Mouse (Mus musculus): ENCODE measurements around the gene Cenpf. TPM values are rescaled to one million over a fixed set of nuclear protein-coding genes. Genes with fewer than 3 reads are reported as not detected.
A peak's percentile ranks its signal among the peaks of the same experiment; 100 is the strongest.
"Not testable (repeated sequence)": the region's sequence is repeated elsewhere in the genome, so short reads cannot be mapped to it uniquely, and the experiment has no call there.

Cenpf gene
- total RNA-seq, 2 experiments from 2014 or later, result 0.05 to 0.26 TPM

DNA sequence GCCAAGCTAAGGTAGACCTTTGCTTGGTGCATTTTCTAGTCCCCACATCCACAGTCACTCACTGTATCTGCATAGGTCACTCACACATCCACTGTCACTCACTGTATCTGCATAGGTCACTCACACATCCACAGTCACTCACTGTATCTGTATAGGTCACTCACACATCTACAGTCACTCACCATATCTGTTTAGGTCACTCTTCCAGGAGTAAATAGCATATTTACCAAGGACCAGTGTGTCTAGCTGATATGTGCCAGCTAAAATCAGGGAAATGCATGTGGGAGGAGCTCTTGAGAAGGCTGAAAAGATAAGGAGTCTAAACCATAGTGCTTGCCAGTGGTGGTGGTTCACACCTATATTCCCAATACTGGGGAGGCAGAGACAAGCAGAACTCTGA lies 7.4 kb upstream of the Cenpf start:
- no peak for DNase-seq (ENCODE audit: low spot score)

DNA sequence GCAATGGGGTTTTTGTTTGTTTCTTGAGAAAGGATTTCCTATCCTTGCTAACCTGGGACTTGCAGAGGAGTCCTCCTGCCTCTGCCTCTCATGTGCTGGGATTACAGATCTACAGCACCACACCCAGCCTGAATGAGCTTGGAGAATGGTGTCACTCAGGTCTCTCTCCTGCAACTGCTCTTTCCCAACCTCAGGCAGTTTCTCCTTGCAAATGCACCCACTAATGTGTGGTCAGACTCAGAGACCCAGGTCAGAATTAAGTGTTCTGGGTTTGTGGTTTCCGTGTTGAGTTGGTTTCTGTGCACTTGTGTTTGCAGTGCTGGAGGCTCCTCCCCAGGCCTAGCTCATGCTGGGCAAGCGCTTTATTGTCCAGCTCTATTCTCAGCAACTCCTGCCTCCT lies 6.5 kb upstream of the Cenpf start:
- DNase-seq (ENCODE audit: low spot score), result no peak

DNA sequence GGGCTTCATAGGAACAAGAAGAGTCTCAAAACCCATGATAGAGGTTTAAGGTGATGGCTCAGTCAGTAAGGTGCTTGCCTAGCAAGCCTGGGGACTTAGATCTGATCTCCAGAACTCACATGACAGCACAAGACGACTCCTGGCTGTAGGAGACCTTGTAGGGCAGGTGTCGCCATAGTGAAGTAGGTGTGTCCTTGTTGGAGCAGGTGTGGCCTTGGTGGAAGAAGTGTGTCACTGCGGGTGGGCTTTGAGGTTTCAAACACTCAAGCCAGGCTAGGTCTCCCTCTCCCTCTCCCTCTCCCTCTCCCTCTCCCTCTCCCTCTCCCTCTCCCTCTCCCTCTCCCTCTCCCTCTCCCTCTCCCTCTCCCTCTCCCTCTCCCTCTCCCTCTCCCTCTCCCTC lies 4.6 kb upstream of the Cenpf start:
- not testable (repeated sequence) for DNase-seq (ENCODE audit: low spot score)

DNA sequence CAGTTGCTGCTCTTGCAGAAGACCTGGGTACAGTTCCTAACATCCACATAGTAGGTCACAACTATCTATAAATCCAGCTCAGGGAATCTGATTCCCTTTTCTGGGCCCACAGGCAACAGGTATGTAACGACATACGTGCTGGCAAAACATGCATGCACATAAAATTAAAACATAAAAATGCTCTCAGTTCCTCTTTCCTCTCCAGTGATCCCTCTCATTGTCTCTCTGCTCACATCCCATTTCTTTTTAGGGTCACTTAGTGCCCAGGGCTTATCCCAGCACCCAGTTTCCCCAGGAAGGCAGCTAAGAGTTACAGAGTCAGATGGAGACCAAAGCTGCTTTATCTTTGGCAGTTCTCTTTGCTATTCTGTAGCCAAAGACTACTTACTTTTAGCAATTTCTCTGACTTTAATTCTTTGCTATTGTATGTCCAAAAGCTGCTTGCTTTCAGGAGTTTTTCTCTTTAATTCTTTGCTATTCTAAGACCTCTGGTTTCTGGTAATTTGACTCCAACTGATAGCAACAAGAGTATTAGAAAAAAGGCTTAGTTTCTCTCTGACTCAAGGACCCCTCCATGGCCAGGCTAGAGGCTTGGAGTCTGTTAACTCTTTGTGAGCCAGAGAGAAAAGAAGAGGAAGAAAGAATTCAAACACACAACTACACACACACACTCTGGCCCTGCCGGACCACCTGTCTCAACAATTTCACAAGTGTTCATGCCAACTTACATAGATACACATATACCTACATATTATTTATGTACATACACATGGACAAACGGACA lies 1.4 kb upstream of the Cenpf start:
- DNase-seq (ENCODE audit: low spot score), result no peak

DNA sequence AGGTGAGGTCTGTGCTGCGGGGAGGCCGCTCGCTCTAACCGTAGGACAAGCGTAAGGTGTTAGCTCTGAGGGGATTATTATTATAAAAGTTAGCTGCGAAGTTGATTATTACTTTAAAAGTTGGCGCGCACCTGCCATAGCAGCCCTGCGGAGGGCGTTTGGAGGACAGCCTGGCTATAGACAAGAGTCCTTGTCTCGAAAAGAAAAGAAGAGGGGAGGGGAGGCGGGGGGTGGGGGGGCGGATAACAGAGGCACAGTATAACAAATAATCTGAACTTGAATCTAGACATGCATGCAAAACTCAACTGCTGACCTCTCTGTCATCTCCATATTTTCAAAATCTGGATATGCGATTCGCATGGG lies 483 bp upstream of the Cenpf start:
- no peak for DNase-seq (ENCODE audit: low spot score)

DNA sequence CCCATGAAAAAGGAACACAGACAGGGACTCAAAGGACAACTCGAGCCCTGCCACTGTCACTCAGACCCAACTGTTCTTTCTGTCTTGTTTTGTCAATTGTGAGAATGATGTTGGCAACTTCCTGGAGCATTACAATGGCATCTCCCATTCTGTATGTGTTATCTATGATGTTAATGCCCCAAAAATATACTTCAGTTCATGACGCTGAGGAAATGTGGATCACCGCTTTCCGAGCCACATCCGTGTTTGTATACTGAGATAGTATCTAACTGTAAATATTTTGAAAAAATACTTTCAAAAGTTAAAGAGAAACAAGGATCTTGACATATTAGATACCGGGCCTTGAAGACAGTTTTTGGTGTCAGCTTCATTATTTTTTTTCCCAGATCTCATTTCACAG lies 1.9 kb downstream of the Cenpf start:
- no peak for DNase-seq (ENCODE audit: low spot score)

DNA sequence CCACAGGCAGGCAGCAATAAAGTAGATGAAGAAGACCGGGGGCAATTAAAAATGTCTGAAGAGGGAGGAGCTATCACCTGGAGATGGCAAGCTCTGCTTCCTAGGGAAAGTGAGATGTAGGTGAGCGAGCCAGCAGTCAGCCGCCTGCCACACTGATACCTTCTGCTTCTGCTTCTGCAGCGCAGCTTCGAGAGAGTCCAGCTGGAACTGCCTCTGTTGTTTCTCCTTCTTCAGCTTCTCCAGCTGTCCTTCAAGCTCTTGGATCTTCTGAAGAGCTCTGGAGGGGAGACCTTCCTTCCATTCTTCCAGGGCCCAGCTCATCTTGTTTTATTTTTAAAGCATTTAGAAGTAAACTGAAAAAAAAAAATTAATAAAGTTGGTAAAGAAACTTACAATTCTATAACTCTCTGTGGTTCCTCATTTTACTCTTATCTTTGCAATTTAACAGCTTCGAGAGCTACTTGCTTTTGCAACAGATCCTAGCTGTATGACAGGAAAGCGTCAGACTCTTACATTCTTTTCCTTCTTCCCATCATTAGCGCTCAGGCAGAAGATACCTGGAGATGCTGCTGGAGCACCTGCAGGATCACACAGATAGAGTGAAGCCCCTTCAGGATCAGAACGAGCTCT lies 3.0 kb downstream of the Cenpf start:
- DNase-seq (ENCODE audit: low spot score), result no peak

DNA sequence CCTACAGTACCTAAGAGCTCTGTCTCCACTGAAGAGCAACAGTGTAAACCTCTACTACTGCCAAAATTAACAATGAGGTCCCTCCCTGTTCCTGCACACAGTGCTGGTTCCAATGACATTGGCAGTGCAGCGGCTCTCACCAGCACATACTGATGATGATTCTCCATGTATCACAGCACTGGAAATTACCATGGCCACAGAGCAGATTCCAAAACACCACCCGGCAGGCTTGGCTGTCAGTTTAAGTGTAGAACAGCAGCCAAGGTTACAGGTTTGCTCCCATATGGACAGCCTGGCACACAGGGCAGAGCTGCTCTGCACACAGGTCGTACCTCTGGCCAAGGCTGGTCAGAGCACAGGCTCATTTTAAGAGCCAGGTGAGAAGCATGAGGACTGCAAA lies 8.3 kb downstream of the Cenpf start:
- no peak for DNase-seq (ENCODE audit: low spot score)

DNA sequence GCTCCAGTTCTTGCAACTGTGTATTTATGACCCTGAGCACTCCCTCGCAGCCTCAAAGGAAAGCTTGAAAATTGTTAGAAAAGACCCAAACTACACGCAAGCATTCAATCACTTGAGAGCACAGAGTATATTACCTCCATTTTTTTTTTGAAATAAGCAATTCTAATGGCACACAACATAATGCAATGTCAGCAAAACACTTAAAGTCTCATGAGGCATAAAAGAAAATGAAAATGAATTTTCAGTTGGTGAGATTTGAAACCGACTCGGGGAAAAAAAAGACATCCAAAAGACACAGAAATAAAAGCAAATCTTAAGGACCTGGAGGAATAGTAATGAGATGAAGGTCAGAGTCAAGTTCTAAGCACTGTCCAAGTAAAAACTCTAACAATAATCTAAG lies 11.9 kb downstream of the Cenpf start:
- DNase-seq (ENCODE audit: low spot score), result no peak

DNA sequence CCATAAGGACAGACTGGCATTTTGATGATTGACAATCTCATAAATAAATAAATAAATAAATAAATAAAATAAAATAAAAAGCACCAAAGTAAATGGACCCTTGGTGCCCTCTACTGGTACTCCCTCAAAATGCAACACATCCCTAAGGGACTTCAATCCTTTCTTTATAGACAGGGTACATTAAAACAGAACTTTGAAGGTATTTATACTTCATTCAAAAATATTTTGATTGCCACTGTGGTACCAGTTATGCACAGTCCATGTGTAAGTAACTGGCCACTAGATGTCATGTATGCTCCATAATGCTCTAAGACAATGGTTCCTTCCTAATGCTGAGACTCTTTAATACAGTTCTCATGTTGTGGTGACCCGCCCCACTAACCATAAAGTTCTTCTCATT lies 12.5 kb downstream of the Cenpf start:
- peak; percentile 33 for DNase-seq (ENCODE audit: low spot score)

DNA sequence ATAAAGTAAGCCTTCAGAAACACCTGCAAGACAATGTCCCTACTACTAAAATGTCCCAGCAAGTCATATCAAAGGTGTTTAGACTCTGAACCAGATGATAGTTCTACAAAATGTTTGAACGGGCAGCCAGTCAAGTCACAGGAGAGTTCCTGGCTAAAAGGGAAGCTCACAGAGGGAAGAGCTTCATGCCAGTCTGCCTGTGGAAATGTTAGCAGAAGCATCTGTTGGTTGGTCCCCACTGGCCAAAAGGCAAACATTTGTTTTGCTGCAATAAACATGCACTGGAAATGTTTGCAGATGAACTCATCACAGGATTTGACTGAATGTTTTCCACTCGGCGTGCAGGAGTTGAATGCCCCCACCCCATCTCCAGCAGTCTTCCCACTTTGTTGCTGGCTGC lies 21.9 kb downstream of the Cenpf start:
- DNase-seq (ENCODE audit: low spot score), result no peak

DNA sequence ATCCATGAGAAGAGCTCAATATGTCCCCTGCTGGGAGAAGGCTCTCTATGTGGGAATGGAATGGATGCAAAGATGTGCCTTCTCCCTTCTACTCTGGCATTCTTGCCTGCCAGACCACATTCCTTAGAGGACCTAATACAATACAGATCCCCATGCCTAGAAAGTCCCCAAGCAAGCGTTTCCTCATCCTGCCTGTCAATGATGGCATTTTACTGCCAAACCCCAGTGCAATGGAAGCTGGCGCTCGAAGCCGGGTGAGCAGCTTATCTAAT lies 23.1 kb downstream of the Cenpf start:
- no peak for DNase-seq (ENCODE audit: low spot score)

DNA sequence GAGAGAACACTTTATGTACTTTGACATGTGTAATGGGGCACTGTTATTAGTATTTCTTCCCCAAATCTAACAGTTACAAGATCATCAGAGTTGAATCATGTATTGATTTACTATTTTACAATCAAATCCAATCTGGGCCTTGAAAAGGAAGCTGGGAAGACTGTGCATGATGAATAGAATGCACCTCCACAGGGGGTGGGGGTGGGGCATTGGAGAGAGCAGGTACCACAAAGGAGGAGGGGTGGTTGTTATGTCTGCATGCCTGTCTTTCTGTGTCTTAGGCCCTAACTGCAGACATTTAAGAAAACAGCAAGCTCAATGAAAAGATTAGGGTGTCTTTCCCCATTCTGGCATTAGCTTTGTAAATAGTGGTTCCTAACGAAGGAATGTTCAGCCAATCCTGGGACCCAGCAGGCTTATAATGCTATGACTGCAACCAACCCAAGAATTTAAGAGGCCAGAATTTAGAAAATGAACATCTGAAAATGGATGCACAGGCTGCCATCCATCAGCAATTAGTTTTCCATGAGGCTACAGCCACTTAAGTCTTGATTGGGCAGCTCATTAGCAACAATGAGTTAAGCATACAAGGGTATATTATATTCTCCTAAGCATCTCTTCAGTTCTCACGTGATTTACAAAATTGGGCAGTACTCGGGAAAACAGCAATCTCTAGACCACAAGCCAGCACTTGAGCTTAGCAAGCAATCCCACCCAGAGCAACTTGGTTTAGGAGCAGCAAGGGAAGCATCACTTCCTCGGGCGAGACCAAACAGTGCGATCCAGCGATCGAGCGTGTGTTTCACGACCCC lies 23.6 kb downstream of the Cenpf start:
- DNase-seq (ENCODE audit: low spot score), result no peak

DNA sequence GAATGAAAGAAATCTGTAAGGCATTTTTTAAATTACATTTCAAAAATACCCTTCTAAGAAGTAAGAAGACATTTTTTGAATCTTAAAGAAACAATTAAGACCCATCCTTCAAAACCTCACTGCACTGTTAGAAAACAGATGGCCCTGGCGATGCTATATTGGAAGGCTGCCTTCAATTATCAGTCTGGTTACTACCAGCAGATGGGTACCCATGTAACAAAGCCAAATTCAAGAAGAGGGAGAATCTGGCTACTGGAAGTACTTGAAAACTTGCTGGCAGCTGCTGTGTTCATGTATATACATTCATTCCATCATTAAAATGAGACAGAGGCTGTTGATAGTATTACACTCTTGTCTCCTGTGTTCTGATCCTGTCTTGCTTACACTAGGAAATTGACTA lies 24.4 kb downstream of the Cenpf start:
- no peak for DNase-seq (ENCODE audit: low spot score)

DNA sequence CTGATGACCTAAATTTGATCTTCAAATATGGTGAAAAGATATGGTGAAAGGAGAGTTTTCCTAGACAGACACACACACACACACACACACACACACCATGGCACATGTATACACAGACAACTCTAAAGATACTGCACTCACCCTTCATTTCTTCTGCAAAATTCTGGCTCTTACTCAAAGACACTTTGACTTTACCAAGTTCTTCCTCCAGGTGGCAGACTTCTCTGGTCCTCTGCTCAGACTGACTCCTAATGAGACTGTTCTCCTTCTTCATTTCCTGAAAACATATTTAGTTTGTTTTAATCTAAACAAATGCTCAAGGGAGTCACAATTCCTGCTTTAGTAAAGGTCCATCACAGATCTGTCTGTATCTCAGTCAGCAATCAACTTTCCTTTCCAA lies 26.0 kb downstream of the Cenpf start:
- DNase-seq (ENCODE audit: low spot score), result peak; percentile 15

DNA sequence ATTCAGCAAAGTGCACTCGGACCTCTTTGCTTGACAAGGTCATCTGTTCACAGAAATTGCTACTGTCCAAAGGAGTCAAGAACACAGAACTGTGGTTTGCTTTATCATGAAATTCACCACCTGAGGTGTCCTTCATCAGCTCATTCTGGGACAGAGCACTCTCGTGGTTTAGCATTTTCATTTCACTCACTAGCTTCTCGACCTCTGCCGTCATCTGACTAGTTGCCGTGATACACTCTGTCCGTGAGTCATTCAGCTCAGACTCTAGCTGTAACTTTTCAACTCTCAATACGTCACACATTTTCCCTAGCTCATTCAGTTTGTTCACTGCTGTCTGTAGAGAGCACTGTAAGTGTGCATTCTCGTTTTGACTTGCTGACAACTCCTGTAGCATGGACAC lies 30.5 kb downstream of the Cenpf start:
- DNase-seq (ENCODE audit: low spot score), result no peak

DNA sequence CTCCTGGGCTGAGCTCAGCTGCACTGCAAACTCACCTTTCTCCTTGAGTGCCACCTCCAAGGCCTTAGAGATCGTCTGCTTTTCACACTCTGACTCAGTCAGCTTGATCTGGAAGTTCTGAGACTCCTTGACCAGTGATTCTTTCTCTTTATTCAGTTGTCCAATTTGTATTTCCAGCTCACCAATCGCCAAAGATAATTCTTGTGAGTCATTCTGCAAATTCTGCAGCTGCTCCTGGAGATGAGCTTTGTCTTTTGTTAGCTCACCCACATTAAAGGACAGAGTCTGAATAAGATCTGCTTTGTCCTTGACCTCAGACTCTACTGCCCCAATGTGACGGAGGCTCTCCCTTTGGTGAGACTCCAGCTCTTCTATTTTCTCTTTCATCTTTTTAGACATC lies 34.1 kb downstream of the Cenpf start:
- DNase-seq (ENCODE audit: low spot score), result no peak

DNA sequence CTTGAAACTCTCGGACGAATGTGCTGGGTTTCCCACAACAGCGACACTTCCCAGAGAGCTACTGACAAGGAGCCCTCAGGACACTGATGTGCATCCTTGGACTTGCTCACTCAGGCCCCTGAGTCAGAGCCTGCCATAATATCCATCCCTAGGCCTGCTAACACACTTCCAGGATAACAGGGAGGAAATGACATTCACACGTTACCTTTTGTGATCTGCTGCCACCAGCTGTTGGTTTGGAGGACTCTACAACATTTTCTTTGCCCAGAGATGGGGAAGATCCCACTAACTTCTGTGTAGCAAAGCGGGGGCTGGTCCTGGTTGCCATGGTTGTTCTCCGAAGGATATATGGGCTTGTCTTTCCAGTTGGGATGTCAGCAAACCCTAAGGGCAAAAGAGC lies 41.3 kb downstream of the Cenpf start:
- no peak for DNase-seq (ENCODE audit: low spot score)

DNA sequence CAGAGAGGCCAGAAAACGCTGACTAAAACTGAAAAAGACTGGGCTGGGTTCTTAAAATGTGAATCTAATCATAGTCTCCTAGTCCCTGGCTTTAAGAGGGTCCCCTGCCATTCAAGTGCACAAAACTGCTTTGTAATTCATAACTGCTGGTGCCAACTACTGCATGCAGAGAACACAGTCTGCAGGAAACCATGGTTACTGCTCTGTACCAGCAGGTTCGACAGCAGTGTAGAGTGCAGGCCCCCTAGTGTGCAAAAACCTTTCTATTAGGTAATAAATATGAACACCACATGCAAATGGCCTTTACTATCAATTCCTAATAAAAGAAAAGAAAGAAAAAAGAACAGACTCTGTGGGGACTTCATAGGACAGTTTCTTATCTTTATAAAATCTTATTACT lies 42.5 kb downstream of the Cenpf start:
- no peak for DNase-seq (ENCODE audit: low spot score)

DNA sequence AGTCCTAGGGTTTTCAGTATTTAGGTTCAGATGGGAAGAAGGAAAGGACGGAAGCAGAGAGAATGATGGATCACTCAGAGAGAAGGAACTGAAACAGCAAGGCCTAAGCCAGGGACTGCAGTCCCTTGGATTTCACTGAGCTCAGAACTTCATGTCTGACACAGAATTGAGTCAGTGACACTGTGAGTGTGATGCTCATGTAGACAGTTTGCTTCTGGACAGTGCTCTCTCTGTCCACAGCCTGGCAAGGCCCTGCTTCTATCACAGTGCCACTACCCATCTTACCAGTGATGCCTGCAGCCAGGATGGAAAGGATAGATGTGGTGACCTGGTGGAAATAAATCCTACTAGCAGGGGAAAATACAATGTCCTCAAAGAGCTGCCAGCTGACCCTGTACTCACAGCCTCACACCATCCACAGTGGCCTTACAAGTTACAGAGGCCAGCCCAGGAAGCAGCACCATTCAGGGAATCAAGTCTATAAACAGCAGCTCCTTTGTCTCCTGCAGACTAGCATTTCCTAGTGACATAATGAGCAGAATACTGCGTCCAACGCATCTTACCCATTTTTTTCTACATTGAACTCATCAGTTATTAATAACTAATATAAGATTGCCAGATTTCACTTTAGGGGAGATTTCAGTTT lies 43.1 kb downstream of the Cenpf start:
- DNase-seq (ENCODE audit: low spot score), result no peak

DNA sequence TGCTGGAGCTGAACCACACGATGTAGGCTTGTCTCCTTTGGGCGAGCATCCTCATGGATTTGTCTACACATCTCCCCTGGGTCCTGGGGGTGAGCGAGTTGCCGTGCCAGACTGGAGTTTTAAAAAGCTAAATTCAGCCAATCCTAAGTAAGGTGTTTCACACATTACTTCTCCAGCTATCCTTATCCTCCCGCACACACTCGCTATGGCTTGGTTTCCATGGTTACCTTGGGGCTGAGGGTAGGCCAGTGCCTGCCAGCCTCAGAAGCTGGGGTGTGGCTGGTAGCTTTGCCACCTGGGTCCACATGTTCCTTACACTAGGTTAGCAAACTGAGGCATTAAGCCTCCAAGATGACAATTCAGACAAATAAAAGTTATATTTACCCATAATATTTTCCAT lies 48.3 kb downstream of the Cenpf start:
- no peak for DNase-seq (ENCODE audit: low spot score)

DNA sequence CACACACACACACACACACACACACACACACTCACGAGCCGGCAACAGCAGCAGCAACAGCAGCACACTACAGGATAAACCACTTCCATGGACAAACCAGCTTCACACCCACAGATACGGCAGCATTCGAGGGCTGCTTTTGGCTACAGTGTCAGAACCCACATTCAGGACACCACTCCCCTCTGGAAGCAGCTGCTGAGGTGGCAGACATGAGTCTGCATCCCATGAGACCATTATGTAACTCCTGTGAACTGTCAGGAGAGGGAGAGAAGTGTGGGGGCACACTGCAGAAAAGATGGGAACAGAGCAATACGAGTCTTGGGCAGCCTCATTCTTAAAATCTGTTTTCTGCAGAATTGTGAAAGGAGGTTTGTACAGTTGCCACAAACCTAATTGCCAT lies 54.1 kb downstream of the Cenpf start:
- DNase-seq (ENCODE audit: low spot score), result no peak
